Mouse (Mus musculus) c-Kit-negative CD71-positive TER-119-positive erythroid progenitor cells, embryonic 14.5 days (primary cell): ENCODE measurements around the gene AI413582.

ENCODE experiments used
- DNase-seq: peaks from one replicate; pipeline ENCODE4 v3.0.0-alpha.2; 2013; ENCODE audit warnings: low read depth, low spot score

Gene AI413582

GRCm38 (mm10) chr17:27565163-27565941, at the start of gene AI413582:
Gene AI413582 (minus strand): TSS chr17:27565756.
- DNase-seq = peak; percentile 84

DNA sequence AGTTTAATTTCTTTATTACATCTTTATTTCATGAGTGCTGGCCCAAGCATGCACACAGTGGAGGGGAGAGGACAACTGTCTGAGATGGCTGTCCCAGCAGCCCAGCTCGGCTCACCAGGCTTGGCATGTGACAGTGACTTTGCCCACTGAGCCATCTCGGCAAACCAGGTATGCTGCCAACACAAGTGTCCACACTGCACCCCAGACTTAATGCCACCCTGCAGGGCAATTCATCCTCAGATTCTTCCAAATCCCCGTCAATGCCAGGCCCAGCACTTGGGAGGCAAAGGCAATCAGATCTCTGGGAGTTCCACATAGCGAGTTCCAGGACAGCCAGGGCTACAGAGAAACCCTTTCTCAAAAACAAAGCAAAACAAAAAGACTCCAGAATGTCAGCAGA, 47.5 kb upstream of the AI413582 start:
- no peak for DNase-seq

DNA sequence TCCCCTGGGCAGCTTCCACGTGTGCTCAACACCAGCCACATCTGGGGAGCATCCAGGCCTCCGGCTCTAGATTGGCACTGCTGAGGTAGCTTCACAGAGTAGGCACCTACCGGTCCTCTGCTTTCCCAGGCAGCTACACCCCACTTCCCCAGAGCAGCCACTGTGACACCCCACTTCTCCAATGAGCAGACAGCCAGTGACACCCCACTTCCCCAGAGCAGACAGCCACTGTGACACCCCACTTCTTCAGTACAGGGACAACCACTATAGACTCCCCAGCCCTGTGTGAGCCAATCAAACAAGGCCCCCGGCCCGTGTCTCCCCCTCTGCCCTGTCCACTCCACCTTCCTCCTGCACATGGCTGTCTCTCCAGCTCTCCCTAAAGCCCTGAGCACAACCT, 46.4 kb upstream of the AI413582 start:
- DNase-seq = no peak

DNA sequence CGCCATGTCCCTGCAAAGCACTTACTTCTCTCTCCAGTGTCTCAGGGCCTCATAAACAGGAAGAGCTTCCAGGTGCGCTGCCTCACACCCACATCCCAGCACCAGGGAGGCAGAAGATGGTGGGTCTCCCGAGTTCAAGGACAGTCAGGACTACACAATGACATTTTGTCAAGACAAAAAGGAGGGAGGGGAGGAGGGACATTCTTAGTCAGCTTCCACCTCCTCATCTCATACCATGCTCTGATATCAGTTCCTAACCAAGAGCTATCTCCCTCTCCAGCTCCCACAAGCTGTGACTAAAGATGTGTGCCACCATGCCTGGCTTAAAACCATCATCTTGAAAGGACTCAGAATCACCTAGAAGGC, 45.9 kb upstream of the AI413582 start:
- DNase-seq = no peak

GRCm38 (mm10) chr17:27610679-27611518, 45.3 kb upstream of the AI413582 start:
- DNase-seq = no peak

DNA sequence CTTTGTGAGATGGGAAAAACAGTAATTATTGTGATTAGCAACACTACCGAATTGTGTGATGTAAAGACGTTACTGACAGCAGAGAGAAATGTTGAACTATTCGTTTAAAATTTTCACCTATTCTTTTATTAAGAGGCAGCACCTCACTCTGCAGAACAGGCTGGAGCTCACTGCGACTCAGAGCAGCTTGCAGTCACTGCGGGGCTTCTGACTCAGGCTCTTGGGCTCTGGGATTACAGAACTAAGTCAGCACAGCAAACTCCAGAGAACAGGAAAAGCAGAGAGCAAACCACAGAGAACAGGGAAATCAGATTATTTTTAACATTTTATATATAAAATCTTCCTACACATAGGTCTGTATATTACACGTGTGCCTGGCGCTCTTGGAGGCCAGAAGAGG, 44.0 kb upstream of the AI413582 start:
- no peak for DNase-seq

GRCm38 (mm10) chr17:27603522-27604234, 38.1 kb upstream of the AI413582 start:
- DNase-seq = no peak

DNA sequence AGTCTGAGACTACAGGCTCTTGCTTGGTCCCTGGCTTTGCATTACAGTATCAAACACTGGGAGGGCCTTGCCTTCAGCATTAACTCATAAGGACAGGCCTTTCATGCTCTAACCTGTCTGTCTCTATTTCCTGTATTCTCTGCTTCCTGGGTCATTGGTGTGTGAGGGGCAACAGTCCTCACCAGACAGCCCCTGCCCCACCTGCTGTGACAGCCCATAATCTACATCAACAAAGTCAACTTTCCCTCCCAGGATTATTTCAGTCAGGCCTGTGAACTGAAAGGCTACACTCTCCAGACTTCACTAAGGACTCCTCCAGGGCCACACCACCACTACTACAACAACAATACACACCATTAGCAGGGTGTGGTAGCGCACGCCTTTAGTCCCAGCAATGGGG, 37.5 kb upstream of the AI413582 start:
- no peak for DNase-seq

DNA sequence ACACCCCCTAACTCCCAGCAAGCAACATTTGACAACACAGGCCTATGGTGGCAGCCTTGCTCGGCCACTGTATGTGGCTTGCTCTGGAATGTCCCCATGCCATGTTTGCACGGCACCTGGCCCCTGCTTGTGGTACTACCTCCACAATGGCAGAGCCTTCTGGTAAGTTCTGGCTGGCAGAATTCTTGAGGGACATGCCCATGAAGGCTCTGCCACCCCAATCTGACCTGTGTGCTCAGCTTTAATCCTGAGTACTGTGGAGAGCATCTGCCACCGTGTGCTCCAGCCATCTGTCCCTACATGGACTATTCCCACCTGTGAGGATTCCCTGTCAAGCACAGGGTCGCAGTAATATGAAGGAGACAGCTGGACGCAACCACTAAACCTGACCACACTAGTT, 35.3 kb upstream of the AI413582 start:
- DNase-seq = no peak

GRCm38 (mm10) chr17:27600286-27600685, 34.7 kb upstream of the AI413582 start:
- DNase-seq = no peak

DNA sequence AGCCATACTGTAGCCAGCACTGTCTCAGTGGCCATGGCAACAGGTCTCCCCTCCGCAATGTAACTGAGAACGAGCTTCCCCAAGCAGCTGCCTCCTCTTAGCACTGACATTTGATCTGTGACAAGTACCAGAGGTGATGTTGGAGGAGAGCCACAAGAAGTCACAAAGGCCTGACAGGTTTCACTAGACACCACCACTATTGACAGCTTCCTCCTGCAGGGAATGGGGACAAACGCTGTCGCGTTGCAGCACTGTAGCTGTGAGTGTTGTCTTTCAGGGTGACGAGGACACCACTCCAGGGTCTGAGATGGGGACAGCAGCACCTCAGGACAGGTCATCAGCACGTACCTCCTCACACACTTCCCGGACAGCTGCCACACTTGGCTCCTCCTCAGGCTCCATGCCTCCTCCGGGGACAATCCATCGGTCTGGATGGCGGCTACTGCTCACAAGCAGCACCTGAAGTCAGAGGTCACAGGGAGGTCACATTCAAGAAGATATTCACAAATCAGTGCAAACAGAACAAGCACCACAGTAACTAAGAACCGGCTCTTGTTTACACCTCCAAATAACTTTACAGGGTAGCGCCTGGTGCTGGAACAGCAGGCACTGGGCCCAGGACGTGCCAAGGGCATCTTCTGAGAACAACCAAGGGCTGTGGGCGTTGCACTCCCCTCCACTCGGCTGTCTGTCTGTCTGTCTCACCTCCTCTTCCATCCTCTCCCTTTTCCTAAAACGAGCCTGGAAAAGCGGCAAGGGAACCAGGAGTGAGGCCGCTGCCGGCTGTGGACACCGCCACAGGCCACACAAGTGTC, 31.0 kb upstream of the AI413582 start:
- DNase-seq = no peak

DNA sequence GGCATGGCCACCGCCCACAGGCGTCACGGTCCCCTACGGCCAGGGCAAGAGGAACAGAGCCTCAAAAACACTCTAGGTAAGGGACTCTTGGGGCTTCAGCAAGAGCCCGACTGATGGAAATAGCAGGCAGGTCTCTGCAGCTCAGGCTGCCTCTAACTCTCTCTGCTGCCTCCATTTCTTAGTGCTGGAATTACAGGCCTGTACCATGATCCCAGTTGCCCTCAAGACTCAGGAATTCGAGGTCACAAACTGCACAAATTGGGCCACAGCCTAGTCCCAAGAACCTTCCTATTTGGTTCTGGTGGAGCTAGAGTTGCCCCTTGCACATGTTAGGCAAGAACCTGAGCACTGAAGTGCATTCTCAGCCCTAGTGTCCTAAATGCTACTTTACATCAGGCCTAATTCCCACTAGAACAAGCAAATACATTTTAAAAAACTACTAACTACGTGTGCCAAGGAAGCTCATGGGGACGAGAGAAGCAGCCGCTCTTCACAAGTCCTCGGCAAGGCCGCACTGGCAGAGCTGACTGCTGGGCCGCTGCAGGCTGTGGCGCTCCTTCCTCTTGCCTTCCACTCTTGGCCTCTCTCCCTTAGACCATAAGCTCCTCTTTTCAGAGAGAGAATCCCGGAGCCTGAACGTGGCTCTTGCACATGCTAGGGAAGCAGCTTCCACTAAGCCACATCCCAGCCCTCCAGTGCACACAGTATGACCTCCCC, 30.3 kb upstream of the AI413582 start:
- DNase-seq = no peak

DNA sequence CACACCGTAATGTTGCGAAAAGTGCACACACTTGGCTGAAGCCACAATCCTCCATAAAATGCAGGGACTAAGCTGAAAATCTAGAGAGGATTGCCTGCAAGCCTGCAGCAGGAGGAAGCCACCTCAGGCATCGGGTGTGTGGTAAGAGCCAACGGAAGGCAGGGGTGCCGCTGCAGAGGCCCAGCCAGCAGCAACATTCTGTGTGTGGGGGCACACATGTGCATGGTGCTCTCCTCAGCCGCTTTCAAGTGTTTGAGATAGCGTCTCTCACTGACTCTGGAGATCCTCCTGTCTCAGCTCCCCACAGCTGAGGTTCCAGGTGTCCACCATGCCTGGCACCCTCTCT, 27.0 kb upstream of the AI413582 start:
- DNase-seq = no peak

DNA sequence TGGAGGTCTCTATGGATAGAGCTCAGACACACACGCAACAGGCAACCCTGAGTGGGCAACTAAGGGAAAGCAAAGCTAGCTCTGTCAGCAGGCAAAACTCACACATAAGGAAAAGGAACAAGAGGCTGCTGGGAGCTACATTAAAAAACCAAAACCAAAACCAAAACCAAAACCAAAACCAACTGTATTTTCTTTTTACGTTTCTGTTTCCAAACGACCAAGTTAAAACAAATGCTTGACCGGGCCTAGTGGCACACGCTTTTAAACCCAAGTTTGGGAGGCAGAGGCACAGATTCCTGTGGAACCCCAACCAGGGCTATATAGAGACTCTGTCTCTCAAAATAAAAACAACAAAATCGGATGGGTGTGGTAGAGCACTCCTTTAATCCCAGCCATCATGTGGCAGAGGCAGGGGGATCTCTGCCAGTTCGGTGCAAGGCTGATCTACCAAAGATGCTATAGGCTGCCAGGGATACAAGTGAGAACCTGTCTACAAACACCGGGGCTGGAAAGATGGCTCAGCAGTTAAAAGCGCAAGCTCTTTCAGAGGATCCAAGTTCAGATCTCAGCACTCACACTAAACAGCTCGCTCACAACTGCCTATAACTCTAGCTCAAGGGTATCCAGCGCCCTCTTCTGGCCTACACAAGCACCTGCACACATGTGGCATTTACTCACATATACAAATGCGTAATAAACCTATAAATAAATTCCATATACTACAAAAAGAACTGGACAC, 26.4 kb upstream of the AI413582 start:
- DNase-seq = no peak

- no peak for DNase-seq
Observed at GRCm38 (mm10) chr17:27588231-27588630, 22.7 kb upstream of the AI413582 start.

DNA sequence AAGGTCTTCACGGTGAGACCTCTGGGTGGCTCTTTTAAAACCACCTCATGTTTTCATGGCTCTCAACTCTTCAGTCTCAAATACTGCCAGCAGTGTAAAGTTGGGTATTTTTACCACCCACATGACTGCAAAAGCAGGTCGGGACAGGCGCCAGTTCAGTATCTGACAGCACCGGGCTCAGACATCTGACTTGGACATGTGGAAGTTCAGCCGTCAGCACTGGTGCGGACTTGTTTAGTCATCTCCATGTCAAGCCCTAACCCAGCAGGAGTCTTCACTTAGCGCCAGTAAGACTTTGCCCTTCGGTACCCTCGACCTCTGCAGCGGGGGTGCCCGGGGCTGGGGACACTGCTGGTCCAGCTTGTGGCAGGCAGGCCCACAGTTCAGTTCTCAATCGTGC, 21.7 kb upstream of the AI413582 start:
- no peak for DNase-seq

DNA sequence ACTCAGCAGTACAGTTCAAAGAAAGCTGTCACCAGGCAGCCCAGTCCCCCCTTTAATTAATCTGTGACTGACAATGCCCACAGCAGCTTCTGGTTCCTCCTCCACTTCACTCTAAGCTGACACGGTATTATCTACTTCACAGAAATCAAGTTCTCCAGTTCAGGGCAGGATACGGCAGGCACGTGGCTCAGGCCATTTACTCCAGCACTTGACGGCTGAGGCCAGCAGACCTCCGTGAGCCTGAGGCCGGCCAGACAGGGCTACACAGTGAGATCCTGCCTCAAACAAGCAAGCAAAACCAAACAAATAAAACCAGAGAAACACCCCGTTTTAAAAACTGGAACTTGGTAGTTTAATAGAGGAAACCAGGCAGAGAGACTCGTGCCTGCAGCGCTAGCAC, 21.1 kb upstream of the AI413582 start:
- DNase-seq = no peak

GRCm38 (mm10) chr17:27583185-27583894, 17.8 kb upstream of the AI413582 start:
- no peak for DNase-seq

GRCm38 (mm10) chr17:27580392-27581068, 15.0 kb upstream of the AI413582 start:
- no peak for DNase-seq
